Mouse (Mus musculus) frontal cortex, postnatal 25 days (tissue): ENCODE measurements around the gene Cgn.
"Not testable (repeated sequence)": the region's sequence is repeated elsewhere in the genome, so short reads cannot be mapped to it uniquely, and the experiment has no call there.

Experiments used
- DNase-seq, 2 experiments: peaks; one replicate each; pipeline ENCODE4 v3.0.0; 2022; ENCODE audit warnings: low spot score in 2 of 2

Gene Cgn

DNA sequence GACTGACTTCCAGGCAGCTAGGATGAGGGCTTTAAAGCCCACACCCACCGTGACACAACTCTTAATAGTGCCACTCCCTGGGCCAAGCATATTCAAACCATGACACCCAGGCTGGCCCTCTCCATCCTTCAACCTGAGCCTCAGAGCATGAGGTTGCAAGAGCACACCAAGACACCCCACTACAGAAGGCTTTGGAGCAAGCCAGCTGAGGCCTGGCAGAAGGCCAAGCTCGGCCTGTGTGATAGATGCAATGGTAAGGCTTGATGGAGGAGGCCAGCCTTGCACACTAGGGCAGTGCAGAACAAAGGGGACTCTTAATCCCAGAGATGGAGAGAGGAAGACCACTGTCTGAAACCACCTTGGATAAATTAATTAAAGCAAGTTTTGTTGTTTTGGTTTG is 3.2 kb upstream of the Cgn start:
- no peak for DNase-seq

DNA sequence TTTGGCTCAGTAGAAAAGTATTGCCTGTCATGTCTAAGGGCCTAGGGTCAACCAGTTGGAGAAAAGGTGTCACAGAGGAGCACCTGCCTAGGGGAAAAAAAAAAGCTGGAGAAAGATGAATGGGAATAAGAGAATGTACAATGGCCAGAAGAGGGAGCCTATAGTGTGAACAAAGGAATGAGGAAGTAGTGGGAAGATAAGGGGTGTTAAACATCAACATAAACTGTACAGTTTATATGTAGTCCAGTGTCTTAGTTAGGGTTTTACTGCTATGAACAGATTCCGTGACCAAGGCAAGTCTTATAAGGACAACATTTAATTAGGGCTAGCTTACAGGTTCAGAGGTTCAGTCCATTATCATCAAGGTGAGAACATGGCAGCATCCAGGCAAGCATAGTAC is 2.8 kb upstream of the Cgn start:
- no peak for DNase-seq

DNA sequence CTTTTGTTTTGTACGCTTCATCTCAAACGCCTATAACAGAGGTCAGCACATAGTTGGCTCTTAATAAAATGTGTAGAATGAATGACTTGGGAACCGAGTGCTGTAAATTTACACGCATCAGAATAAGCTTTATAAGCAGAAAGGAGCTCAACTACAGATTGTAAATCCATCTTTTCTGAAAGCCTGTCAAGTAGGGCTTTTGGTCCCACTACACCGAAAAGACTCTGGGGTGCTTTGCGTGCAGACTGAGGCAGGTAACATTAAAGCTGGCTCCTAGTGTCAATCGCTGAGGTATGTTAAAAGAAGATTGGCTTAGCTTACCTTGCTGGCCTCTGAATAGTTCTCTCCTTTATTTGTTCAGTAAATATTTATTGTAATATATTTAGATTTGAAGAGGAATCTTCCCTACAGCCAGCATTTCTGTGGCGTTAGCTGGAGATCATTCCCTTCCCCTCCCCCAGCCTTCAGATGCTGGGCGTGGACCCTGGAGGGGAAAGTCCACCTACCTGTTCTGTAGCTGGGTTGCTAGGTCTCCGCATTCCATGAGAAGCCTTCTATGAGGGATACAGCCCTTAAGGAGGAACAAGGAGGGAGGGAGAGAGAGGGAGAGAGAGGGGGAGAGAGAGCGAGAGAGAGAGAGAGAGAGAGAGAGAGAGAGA is 959 bp upstream of the Cgn start:
- DNase-seq: no peak

DNA sequence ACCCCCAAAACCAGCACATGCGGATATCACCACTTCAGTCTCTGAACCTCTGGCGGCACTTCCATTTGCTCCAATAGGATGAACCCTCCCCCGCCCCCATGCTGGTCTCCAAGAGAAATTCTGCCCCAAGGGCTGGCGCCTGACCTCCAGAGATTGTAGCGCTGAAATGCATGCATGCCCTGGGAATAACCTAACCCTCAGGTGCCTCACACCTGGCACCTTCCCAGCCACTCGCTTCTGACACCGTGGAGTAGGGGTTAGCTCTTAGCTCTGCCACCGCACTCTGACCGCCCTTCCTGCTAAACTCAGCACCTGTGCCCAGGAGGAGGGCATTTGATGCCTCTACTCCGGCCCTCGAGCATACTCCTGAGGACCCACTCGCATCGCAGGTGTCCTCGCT is 334 bp downstream of the Cgn start:
- DNase-seq: no peak

DNA sequence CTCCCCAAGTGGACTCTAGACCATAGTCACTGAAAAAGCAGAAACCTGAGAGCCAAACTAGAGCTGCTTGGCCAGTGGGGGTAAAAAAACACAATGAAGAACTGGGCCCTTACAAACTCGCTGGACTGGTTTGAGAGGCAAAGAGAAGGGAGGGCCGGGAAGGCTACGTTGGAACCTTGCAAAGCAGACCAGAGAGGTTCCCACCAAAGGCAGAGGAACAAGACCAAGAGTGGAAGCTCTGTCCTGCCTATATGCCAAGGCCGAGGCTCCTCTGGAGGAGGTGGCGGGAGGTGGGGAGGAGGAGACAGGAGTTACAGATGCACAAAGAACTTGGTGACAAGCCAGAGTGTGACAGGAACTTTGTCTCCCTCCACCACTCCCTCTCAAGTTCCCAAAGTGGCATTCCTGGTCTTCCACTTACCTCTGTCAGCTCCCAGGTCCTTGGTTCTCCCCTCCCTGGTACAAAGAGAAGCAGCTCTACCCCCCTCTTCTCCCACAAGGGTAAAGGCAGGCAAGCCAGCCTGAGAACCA is 2.1 kb downstream of the Cgn start:
- DNase-seq: no peak

DNA sequence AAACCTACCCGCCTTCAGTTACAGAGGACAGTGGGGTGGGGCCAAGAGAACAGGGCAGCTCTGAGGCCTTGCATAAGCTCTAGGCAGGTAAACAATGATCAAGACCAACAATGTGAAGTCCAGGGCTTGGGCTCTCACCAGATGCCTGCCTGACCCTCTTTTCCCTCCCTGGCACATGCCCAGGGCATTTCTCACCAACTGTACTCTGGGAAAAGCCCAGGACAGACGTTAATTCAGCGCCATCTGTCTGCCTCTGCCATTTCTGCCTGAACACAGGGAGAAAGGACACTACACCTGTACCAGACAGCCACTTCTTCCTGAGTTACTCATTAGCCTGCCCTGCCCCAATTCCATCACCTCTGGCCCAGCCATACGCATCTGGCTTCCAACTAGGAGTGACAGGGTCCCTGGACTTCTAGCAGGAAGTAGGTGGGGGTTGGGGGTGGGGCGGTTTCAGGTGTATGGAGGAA is 2.8 kb downstream of the Cgn start:
- no peak for DNase-seq

DNA sequence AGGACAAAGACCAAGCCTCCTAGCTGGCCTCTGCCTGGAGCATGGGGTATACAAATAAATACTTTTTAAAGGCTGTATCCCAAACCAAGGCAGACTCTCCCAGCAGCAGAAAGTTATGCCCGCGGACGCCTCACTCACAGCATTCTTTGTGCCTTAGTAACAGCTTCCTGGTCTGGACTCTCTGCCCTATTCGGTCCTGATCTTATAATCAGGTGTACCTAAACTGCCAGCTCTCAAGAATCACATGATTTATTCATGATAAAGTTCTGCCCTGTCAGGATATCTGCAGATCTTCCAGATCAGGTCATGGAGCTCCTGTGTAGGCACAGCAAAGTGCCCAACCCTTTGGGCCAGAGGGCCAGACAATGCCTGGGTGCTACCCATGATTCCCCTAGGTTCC is 3.4 kb downstream of the Cgn start:
- no peak for DNase-seq

DNA sequence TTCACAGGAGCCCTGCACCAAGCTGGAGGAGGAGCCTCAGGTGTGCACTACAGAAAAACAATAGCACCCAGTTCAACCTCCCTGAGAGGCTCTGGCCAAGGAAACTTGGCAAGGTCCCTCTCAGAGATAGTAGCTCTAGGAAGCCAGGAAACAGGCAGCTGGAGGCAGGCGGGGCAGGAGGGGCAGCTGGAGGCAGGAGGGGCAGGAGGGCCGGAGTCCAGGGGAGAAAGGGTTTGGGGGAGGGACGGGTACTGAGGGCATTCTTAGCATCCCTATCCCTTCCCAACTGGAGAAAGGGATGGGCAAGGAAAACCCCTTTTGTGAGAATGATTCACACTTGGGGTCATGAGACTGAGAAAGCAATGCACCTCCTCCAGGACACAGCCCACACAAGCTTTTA is 4.9 kb downstream of the Cgn start:
- DNase-seq: no peak

DNA sequence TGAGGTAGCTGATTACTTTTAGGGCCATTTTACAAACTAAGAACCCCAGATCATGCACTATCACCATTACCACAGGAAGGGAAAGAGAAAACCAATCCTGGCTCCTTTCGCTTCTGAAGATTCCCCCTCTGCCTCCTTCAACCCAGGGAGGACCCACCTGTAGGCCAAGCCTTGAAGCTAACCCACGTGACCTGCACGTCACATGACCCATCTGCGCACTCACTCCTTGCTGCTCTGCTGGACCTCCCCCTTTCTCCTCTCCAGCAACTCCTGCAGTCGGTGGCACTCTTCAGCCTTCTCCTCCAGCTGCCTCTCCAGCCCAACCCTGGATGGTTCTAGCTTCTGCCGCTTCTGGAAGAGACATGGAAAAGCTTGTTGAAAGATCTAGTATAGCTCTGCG is 10.4 kb downstream of the Cgn start:
- DNase-seq: no peak

DNA sequence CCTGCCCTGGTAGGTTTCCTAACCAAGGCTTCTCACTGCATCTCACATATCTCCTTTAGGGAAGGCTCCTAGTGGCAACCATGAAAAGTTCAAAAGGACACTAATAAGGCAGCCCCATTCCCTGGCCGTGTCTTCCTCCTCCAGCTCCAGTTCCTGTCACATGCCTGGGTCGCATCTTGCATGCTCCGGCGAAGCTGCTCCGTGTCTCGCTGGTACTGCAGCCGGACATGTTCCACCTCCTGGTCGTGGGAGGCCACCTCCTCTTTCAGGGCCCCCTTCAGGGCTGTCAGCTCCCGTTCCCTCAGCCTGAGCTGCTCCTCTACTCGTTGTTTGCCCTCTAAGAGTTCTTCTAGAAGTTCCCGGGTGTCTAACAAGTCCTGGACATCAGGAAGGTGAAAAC is 12.3 kb downstream of the Cgn start:
- DNase-seq: no peak

DNA sequence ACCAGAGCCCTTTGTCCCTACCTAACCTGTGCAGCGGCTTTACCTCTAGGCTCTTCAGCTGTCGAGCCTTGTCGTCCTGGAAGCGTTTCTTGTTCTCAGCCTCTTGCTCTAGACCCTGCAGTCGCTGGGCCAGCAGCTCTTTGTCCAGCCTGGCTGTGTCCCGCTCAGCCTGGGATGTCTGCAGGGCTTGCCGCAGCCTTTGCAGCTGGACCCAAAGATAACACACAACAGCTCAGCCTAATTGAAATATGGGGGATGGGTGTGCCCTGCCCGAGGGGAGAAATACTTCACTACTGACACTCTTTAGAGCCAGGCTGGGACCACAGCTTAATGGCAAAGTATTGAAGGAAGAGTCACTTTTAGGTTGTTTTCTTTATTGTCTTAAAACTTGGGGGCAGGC is 20.8 kb downstream of the Cgn start:
- DNase-seq: not testable (repeated sequence)

DNA sequence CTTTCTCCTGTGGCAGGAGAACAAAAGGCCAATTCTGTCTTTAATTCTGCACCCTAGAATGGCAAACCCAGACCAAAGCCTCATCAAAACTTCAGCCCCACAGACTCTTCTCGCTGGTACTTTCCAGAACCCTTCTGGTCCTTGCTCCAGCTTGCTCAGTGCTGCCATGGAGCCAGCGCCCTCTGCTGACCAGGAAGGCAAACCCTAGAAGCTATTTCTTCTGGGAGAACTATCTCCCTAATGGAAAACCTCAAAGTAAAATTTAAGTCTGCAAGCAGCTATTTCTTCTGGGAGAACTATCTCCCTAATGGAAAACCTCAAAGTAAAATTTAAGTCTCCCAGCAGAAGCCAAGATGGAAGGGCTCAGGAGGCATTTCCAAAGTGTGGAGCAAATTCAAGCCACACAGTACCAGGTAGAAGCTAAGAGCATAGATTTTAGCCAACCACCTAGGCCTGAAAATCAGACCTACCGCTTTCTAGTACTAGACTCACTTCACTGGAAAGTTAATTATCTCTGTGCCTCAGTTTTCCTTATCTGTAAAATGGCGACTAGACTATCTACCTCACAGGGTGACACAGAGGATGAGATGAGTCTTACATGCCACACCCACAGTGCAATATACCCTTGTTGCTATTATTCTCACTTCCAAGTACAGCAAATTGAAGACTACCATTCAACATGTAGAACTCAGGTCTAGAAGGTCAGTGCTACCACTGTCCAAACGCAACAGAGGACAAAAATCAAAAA is 21.6 kb downstream of the Cgn start:
- DNase-seq: not testable (repeated sequence)

DNA sequence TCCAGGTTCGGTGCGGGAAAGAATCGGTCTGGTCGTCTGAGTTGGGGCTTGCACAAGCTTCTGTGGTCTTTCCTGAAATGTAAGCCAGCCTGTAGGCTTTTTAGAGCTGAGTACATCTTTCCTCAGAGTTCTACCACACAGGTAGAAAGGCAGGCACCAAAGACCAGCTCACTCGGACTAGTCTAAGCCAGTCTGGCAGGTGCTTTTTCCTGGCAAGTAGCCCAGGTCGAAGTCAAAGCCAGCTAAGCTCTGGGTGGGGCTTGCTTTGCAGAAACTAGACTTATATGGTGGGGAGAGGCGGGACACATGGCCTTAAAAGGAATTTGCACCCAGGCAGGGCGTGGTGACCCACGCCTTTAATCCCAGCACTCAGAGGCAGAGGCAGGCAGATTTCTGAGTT is 27.9 kb downstream of the Cgn start:
- DNase-seq: not testable (repeated sequence)

DNA sequence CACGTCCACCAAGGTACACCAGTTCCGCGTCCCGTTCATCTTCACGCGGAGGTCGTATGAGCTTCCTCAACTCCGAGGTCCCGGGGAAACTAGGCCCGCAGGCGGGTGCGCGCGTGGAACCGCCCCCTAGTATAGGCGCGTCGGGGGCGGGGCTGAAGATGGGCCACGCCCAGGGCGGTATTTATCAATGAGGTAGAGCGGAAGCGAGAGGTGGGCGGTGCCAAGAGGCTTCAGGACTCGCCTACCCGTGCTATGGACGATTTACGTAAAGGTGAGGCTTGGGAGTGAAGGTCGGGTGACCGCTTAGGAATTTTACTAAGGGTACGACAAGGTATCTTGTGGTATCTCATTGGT is 28.3 kb downstream of the Cgn start:
- not testable (repeated sequence) for DNase-seq

DNA sequence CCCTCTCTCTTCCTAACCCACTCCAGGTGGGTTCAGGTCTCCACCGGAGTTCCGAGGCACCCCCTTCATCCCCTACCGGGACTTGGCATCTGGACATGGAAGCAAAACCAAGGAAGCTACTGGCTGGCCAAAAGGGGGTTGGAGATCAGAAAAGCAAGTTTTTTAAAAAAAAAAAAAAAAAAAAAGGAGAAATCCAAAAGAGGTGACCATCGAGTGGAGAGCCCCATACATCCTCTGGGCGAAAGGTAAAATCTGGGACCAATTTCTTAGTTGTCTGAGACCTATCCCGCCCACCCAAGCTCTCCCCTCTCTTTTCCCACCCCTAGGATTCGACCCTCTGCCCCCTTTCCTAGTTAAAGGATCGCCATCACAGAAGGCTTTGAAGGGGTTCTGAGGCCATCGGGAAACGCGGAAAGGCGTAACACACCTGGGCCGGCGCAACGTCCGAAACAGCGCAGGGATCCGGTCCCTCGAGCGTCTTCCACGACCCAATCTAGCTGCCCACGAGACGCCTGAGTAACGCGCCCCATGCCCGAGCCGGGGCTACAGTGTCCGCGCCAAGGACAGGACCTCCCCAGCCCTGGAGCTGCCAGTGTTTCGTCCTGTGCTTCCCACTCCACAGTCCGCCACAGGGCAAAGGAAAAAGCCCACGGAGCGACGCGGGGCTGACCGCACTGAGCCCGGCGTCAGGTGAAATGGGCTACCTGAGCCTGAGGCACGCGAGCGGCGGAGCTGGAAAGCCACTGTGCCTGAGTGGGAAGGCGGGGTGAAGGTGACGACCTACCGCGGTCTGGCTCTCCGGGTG is 28.8 kb downstream of the Cgn start:
- not testable (repeated sequence) for DNase-seq

DNA sequence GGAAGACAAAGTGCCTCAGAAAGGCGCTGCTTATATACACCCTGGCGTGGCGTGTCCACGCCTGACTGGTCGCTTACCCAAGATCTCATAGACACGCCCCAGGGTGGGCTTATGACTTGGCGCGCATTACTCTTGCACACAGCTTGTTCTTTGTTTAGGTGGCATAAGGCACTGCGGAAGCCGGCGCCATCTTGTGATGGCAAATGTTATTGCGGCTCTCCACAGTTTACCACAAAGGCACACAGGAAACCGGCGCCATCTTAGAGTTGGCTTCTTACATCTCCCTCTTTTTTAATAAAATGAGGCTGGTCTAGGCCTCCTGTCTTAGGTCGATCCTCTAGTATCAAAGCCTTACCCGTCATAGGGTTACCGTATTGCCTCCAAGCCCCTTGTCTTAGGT is 40.6 kb downstream of the Cgn start:
- DNase-seq: no peak

DNA sequence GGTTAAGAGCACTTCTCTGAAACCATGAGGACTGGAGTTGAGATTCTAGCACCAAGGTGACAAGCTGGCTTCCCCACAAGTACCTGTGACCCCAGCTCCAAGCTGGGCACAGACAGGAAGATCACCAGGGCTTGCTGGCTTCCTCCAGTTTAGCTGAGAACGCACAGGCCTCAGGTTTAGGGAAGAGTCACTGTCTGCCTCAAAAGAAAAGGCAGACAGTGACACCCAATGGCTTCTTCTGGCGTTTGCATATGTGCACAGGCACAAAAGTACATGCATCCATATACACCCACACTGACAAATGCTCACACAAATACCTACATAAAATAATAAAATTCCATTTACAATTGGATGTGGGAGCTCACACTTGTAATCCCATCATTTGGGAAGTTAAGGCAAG is 62.7 kb downstream of the Cgn start:
- DNase-seq: peak in 1 of 2 experiments; percentile 3

DNA sequence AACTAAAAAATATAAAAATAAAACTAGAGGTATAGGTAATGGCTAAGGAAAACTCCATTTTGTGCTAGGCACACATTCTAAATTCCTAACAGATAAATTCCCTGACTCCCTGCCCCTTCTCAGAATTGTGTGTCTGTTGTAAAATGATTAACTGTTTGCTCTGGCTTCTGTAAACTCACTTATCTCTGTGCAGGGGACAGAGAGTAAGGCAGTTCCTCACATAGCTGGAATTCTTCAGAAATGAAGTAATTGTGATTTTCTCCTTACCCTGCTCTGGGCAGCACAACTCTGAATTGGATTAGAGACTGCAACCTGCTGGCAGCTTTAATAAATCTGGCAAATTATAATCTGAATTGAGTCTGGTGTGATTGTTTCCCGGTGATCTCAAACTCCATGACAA is 68.0 kb downstream of the Cgn start:
- not testable (repeated sequence) for DNase-seq

DNA sequence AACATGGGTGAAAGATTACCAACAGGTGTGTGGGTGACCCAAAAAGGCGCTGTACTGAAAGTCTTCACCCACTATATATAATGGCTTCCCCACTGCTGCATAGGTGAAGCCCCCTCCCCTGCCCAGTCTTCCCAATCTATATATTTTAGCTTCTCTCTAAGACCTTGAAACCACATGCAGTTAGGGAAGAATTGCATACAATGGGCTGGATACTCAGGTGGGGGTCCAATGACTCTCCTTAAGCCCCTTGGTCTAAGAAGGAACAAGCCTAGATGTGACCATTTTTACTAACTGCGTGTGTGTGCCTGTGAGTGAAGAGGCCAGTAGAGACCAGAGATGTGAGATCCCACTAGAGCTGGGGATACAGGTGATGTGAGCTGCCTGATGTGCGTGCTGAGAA is 72.9 kb downstream of the Cgn start:
- not testable (repeated sequence) for DNase-seq

DNA sequence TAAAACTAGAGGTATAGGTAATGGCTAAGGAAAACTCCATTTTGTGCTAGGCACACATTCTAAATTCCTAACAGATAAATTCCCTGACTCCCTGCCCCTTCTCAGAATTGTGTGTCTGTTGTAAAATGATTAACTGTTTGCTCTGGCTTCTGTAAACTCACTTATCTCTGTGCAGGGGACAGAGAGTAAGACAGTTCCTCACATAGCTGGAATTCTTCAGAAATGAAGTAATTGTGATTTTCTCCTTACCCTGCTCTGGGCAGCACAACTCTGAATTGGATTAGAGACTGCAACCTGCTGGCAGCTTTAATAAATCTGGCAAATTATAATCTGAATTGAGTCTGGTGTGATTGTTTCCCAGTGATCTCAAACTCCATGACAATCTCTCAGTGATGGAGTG is 75.7 kb downstream of the Cgn start:
- DNase-seq: not testable (repeated sequence)
